Mouse (Mus musculus) megakaryocyte, embryonic 14.5 days (primary cell): Measurements from ENCODE around the gene Tbc1d2b.

Experiments
- FLI1 ChIP-seq: IDR thresholded peaks from 2 replicates; pipeline ENCODE4 v1.6.1; 2012; ENCODE audit warnings: low read length, inconsistent platforms, mixed read lengths
- GATA1 ChIP-seq: IDR thresholded peaks from 3 replicates; pipeline ENCODE4 v1.6.1; 2012; ENCODE audit warnings: mixed read lengths, low read length, inconsistent platforms, borderline replicate concordance

DNA sequence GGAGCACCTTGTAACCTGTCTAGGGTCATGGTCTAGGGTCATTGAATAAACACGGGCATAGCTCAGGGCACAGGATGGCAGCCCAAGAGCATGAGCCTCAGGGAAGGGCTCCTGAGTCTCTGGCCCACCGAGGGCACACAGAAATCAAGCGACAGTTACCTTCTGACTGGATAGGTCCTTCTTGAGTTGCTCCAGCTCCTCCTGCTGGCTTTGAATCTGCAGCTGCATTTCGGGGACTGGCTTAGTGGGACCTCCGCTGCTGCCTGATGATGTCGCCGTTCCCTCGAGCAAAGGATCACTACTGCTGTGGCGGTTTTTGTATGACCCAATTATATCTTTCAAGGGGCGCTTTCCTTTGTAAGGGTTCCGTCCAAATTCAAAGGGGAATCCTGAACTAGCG lies 43.4 kb downstream of the Tbc1d2b start:
- no peak for TF ChIP-seq GATA1
- TF ChIP-seq FLI1: no peak
